Mouse (Mus musculus) urinary bladder, postnatal 25 days (tissue): ENCODE measurements at regions not wholly inside any gene's neighbourhood (a gene's known extent, or its start where the extent isn't known, plus 50 kb on each side); places are given as distances from the start of the nearest gene placed in this dataset.
A peak's percentile ranks its signal among the peaks of the same experiment; 100 is the strongest.

Source experiments
- DNase-seq: peaks from one replicate; pipeline ENCODE4 v3.0.0; 2022; ENCODE audit warnings: low spot score

GRCm38 (mm10) chr19:59742946-59743345 is 200.5 kb downstream of the Rab11fip2 start:
- DNase-seq, result peak; percentile 3

- no peak for DNase-seq
These were observed 182.2 kb downstream of the Rab11fip2 start for GRCm38 (mm10) chr19:59761218-59761617.

GRCm38 (mm10) chr19:59784401-59785046 is 158.9 kb downstream of the Rab11fip2 start:
- DNase-seq, result no peak

DNA sequence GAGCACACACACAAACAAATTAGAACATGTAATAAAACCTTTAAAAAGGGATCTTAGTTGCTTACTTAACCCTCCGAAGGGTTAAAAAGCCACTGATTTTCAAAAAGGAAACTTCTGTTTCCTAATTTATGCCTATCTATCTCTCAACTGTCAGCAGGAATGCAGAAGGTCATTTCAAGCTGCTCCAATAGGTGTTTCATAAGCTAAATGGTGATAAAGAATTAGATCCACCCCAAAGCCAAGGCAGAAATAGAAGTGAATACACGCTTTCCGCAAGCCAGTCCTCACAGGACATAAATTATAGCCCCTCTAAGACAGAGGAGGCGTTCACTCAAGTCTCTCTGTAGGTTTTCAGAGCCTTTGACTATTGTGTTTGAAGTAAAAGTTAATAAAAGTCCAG is 112.2 kb downstream of the Rab11fip2 start:
- no peak for DNase-seq

GRCm38 (mm10) chr19:59837138-59837537 is 106.3 kb downstream of the Rab11fip2 start:
- DNase-seq, result no peak

DNA sequence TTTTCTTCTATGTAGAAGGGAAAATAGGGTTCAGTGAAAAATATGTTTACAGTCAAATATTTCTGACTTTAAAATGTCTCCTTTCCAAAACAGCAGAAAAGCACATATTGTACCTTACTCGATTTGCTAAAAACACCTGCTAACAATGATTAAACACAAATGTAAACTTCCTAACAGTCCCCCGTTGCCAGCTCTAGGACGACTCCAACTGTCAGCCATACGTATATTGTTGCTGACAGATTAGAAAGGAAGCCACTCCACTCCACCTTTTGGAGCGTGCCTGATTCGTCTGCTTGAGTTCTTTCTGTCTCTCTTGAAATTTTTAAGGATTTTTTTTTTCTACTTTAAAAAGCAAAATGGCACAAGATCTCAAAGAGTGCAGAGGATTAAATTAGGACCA is 105.8 kb downstream of the Rab11fip2 start:
- no peak for DNase-seq

GRCm38 (mm10) chr19:59844270-59844669 is 99.2 kb downstream of the Rab11fip2 start:
- no peak for DNase-seq

DNA sequence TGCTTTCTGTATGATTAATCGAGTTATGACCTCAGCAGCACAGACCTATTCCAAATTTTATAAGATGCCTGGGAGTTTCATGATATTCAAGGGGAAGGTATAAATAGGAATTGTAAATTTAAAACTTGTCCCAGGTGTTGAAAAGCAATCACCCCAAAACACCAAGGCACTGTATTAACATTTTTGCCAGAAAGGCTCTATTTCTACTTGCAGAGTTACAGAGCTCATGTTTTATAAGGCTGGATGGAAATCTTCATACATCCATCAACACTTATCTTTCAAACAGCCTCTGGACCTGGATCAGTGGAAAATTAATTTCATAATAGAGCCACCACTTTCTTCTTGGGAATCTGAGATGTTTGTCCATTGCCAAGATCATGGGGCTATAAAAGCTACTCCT is 96.6 kb downstream of the Rab11fip2 start:
- no peak for DNase-seq

- no peak for DNase-seq
These were observed 92.8 kb downstream of the Rab11fip2 start for GRCm38 (mm10) chr19:59850696-59851095.

GRCm38 (mm10) chr19:59852011-59852738 is 91.3 kb downstream of the Rab11fip2 start:
- no peak for DNase-seq
